In the genomic region with DNA sequence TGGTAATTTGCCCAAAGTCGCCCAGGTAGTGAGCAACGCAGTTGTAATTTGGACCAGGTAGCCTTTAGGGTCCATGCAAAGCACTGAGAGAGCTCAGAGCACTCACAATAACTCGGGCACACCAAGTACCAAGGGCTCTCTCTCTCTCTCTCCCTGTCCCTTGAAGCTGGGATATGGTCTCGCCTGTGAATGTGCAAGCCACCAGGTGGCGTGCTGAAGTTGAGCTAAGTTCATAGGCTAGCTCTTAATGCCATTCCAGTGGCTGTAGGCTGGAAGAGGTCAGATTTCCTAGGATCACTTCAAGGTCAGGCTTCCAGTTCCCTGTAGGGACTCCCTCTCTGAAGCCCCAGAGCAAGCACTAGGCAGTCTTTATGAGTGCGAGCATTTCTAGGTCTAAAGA, we compare ENCODE assay signal across 9 mouse cellular contexts.
DNase-seq lines count a peak whose midpoint lies in the region; ATAC-seq and TF ChIP-seq lines count a peak whose summit lies in the region.
"Had no signal": no experiment of that assay in that cellular context is flagged by ENCODE, and none has a peak within 500 bp of the region (broad histone marks: within the 10 kb centered on the region; RNA-seq: fewer than 3 reads in every experiment).

No protein-coding gene starts in this region.

- H3K79me2 ChIP-seq in MEL (ENCODE audit: control insufficient read depth, insufficient read depth, low read length, poor library complexity): no peaks in the 10 kb centered on the region

- no peaks in the 10 kb centered on the region for H3K27me3 ChIP-seq in forebrain, embryonic 14.5 days (replicated peaks; ENCODE audit: control insufficient read depth, insufficient read depth, low read length)
- no peaks in the 10 kb centered on the region for H3K27me3 ChIP-seq in forebrain, embryonic 15.5 days
- no peaks in the 10 kb centered on the region; a peak in 1 of 4 replicates for H3K27me3 ChIP-seq in MEL (ENCODE audit: control insufficient read depth in 1 of 2, insufficient read depth in 2 of 2, low read length in 2 of 2)
- no peaks in the 10 kb centered on the region for H3K27me3 ChIP-seq in lung, postnatal 0 days (replicated peaks; ENCODE audit: insufficient read depth, low read length)
- no peaks in the 10 kb centered on the region for H3K27me3 ChIP-seq in stomach, postnatal 0 days (ENCODE audit: control insufficient read depth, insufficient read depth, low read length)

- ATAC-seq in forebrain, embryonic 14.5 days: no peak
- ATAC-seq in forebrain, embryonic 15.5 days (replicated peaks): no peak
- no peak for ATAC-seq in lung, postnatal 0 days
- no peak for ATAC-seq in stomach, postnatal 0 days (ENCODE audit: low FRiP score, low TSS enrichment)

- no peaks in the 10 kb centered on the region for H3K9me3 ChIP-seq in forebrain, embryonic 14.5 days (replicated peaks; ENCODE audit: control insufficient read depth, low read length)
- H3K9me3 ChIP-seq in forebrain, embryonic 15.5 days: no peaks in the 10 kb centered on the region
- no peaks in the 10 kb centered on the region for H3K9me3 ChIP-seq in MEL (replicated peaks; ENCODE audit: insufficient read depth, low read length)
- H3K9me3 ChIP-seq in lung, postnatal 0 days (ENCODE audit: low read length): no peaks in the 10 kb centered on the region
- H3K9me3 ChIP-seq in stomach, postnatal 0 days (ENCODE audit: control insufficient read depth, low read length): no peaks in the 10 kb centered on the region
- H3K9me3 ChIP-seq: G1E had no signal

- 31% methylated on average over 6 of the region's 6 CpGs for WGBS in forebrain, embryonic 14.5 days
- 34% methylated on average over 6 of the region's 6 CpGs for WGBS in forebrain, embryonic 15.5 days
- 25% methylated on average over 6 of the region's 6 CpGs for WGBS in lung, postnatal 0 days
- WGBS in stomach, postnatal 0 days: 32% methylated on average over 6 of the region's 6 CpGs

- TF ChIP-seq POLR2A in MEL (IDR thresholded peaks at IDR 0.05; ENCODE audit: control insufficient read depth in 1 of 2, insufficient read depth in 1 of 2, low read depth in 1 of 2, low read length in 2 of 2, poor library complexity in 1 of 2): no peak

- intact Hi-C loops in gastrocnemius, postnatal 14 days (cut with DNase I; ENCODE audit: low total_unique reads): loop anchor here (2.0 to 5.0 kb wide), 2 partner anchors 75 to 102 kb away; no protein-coding TSS in a partner anchor

- H3K4me2 ChIP-seq in forebrain, embryonic 14.5 days (ENCODE audit: low read length): no peak overlapping the region
- H3K4me2 ChIP-seq in forebrain, embryonic 15.5 days (replicated peaks): no peak overlapping the region
- H3K4me2 ChIP-seq in lung, postnatal 0 days (replicated peaks; ENCODE audit: low read depth, low read length): no peak overlapping the region
- H3K4me2 ChIP-seq in stomach, postnatal 0 days (replicated peaks; ENCODE audit: low read depth): no peak overlapping the region

- H3K9ac ChIP-seq in forebrain, embryonic 14.5 days (ENCODE audit: low read length): no peak overlapping the region
- no peak overlapping the region for H3K9ac ChIP-seq in forebrain, embryonic 15.5 days (replicated peaks)
- H3K9ac ChIP-seq in MEL (ENCODE audit: control insufficient read depth, low read depth, low read length, poor library complexity, severe bottlenecking): no peak overlapping the region
- H3K9ac ChIP-seq in lung, postnatal 0 days (replicated peaks; ENCODE audit: low read depth): no peak overlapping the region
- H3K9ac ChIP-seq in stomach, postnatal 0 days (ENCODE audit: low read length): no peak overlapping the region

- no peaks in the 10 kb centered on the region for H3K4me1 ChIP-seq in forebrain, embryonic 14.5 days (ENCODE audit: control insufficient read depth, insufficient read depth, low read length)
- no peaks in the 10 kb centered on the region for H3K4me1 ChIP-seq in forebrain, embryonic 15.5 days
- no peaks in the 10 kb centered on the region for H3K4me1 ChIP-seq in MEL (ENCODE audit: control insufficient read depth in 1 of 2, insufficient read depth in 2 of 2, low read length in 2 of 2)
- H3K4me1 ChIP-seq in lung, postnatal 0 days (ENCODE audit: insufficient read depth, low read depth, low read length): no peaks in the 10 kb centered on the region
- no peaks in the 10 kb centered on the region for H3K4me1 ChIP-seq in stomach, postnatal 0 days (replicated peaks; ENCODE audit: control insufficient read depth, insufficient read depth)

- H3K36me3 ChIP-seq in forebrain, embryonic 14.5 days (ENCODE audit: control insufficient read depth, insufficient read depth, low read length): no peaks in the 10 kb centered on the region
- no peaks in the 10 kb centered on the region for H3K36me3 ChIP-seq in forebrain, embryonic 15.5 days
- no peaks in the 10 kb centered on the region for H3K36me3 ChIP-seq in MEL (ENCODE audit: control insufficient read depth in 1 of 2, insufficient read depth in 2 of 2, low read length in 2 of 2)
- H3K36me3 ChIP-seq in lung, postnatal 0 days (ENCODE audit: insufficient read depth, low read length): no peaks in the 10 kb centered on the region
- H3K36me3 ChIP-seq in stomach, postnatal 0 days (ENCODE audit: control insufficient read depth, insufficient read depth, low read length): no peaks in the 10 kb centered on the region
- H3K36me3 ChIP-seq: G1E had no signal

- no peak overlapping the region for H3K4me3 ChIP-seq in forebrain, embryonic 14.5 days (ENCODE audit: low read depth, low read length)
- no peak overlapping the region for H3K4me3 ChIP-seq in forebrain, embryonic 15.5 days
- no peak overlapping the region for H3K4me3 ChIP-seq in MEL (ENCODE audit: control insufficient read depth in 1 of 2, insufficient read depth in 1 of 2, low read depth in 2 of 2, low read length in 2 of 2)
- H3K4me3 ChIP-seq in lung, postnatal 0 days (ENCODE audit: low read depth, low read length): no peak overlapping the region
- H3K4me3 ChIP-seq in stomach, postnatal 0 days (ENCODE audit: low read depth, low read length): no peak overlapping the region

- TF ChIP-seq EP300 in MEL (IDR thresholded peaks at IDR 0.05; ENCODE audit: low read depth in 1 of 2, low read length in 2 of 2): no peak
- TF ChIP-seq EP300 in lung, postnatal 0 days (IDR thresholded peaks at IDR 0.05): no peak
- no peak for TF ChIP-seq EP300 in stomach, postnatal 0 days (optimal IDR thresholded peaks at IDR 0.05)

- TF ChIP-seq RAD21 in MEL (IDR thresholded peaks at IDR 0.05; ENCODE audit: low read depth, low read length): peak; percentile 58

- DNase-seq in forebrain, embryonic 14.5 days (ENCODE audit: low spot score): peak; percentile 33
- peak; percentile 65 for DNase-seq in MEL (ENCODE audit: low read depth, low spot score)
- peak; percentile 14 for DNase-seq in cerebellum, adult 9-11 months
- DNase-seq in gastrocnemius, postnatal 14 days: peak; percentile 68
- peak; percentile 11 to 65 for DNase-seq in layer of hippocampus, adult 18-20 months (ENCODE audit: low spot score in 2 of 2)
- peak; percentile 64 for DNase-seq in lung, postnatal 0 days (ENCODE audit: low spot score)
- peak; percentile 70 for DNase-seq in stomach, postnatal 0 days (ENCODE audit: low spot score)

- no peak overlapping the region for H3K27ac ChIP-seq in forebrain, embryonic 14.5 days (ENCODE audit: low read depth, low read length)
- H3K27ac ChIP-seq in forebrain, embryonic 15.5 days (replicated peaks): no peak overlapping the region
- H3K27ac ChIP-seq in MEL (ENCODE audit: control insufficient read depth, low read depth, low read length): no peak overlapping the region
- no peak overlapping the region for H3K27ac ChIP-seq in lung, postnatal 0 days (ENCODE audit: low read length)
- H3K27ac ChIP-seq in stomach, postnatal 0 days (replicated peaks): no peak overlapping the region

- TF ChIP-seq CTCF in MEL (IDR thresholded peaks at IDR 0.05 in 2 of 3, conservative IDR thresholded peaks at IDR 0.05 in 1 of 3; ENCODE audit: control insufficient read depth in 1 of 3, insufficient read depth in 1 of 3, low read depth in 2 of 3, low read length in 3 of 3, poor library complexity in 1 of 3, severe bottlenecking in 1 of 3): peak; percentile 64 to 82 (median 80)
- TF ChIP-seq CTCF in lung, postnatal 0 days (IDR thresholded peaks at IDR 0.05): peak; percentile 85
- TF ChIP-seq CTCF in stomach, postnatal 0 days (IDR thresholded peaks at IDR 0.05; ENCODE audit: low read depth): peak; percentile 87

TF ChIP-seq in MEL, 35 proteins besides CTCF, POLR2A, EP300 and RAD21:
- TF ChIP-seq ZC3H11A (IDR thresholded peaks at IDR 0.05; ENCODE audit: low read depth, low read length): peak; percentile 38
- peak; percentile 86 for TF ChIP-seq SMC3 (IDR thresholded peaks at IDR 0.05; ENCODE audit: low read depth, low read length)
- TF ChIP-seq GATA1 (IDR thresholded peaks at IDR 0.05; ENCODE audit: low read depth, low read length): no peak

Comparison
In these comparisons a context has a peak if more than half of its experiments do, and no peak if none do; other contexts are left out.
1. DNase-seq: peak in every context shown above with its lines; median percentile 70 in stomach, postnatal 0 days; 68 in gastrocnemius, postnatal 14 days; 65 in MEL; 64 in lung, postnatal 0 days; 38 in layer of hippocampus, adult 18-20 months; 33 in forebrain, embryonic 14.5 days; 14 in cerebellum, adult 9-11 months.